In genomic region chr3:50815716-50816115, GRCm38 (mm10) we compare ENCODE assay signal across 17 mouse cellular contexts.
A peak's percentile ranks its signal among the peaks of the same experiment; 100 is the strongest.
DNase-seq lines count a peak whose midpoint lies in the region; ATAC-seq and TF ChIP-seq lines count a peak whose summit lies in the region.
"Had no signal": no experiment of that assay in that cellular context is flagged by ENCODE, and none has a peak within 500 bp of the region (broad histone marks: within the 10 kb centered on the region; RNA-seq: fewer than 3 reads in every experiment).

No protein-coding gene starts in this region.

- H3K27me3 ChIP-seq in heart, embryonic 11.5 days (ENCODE audit: control insufficient read depth, insufficient read depth, low read length), result no peaks in the 10 kb centered on the region
- H3K27me3 ChIP-seq in cerebellum, adult 2 months (ENCODE audit: control insufficient read depth, insufficient read depth, low read length), result no peaks in the 10 kb centered on the region
- H3K27me3 ChIP-seq: forebrain, embryonic 15.5 days; kidney, embryonic 15.5 days; lung, embryonic 15.5 days; neural tube, embryonic 15.5 days had no signal

- H3K9ac ChIP-seq in heart, embryonic 11.5 days (ENCODE audit: low read depth, low read length), result no peak overlapping the region
- H3K9ac ChIP-seq: forebrain, embryonic 15.5 days; kidney, embryonic 15.5 days; liver, embryonic 14.5 days; lung, embryonic 15.5 days; neural tube, embryonic 15.5 days had no signal

- no peak overlapping the region for H3K4me3 ChIP-seq in heart, embryonic 11.5 days (ENCODE audit: low read depth, low read length)
- H3K4me3 ChIP-seq in layer of hippocampus, adult 2 months, result no peak overlapping the region; the same call in 1 of the 2 replicates
- peak overlapping the region; percentile 45 for H3K4me3 ChIP-seq in cerebellum, adult 2 months (replicated peaks; ENCODE audit: insufficient read depth, low read depth, low read length)
- H3K4me3 ChIP-seq: forebrain, embryonic 15.5 days; kidney, embryonic 15.5 days; lung, embryonic 15.5 days; neural tube, embryonic 15.5 days had no signal

- no peak overlapping the region for H3K27ac ChIP-seq in heart, embryonic 11.5 days (ENCODE audit: low read depth, low read length)
- H3K27ac ChIP-seq in layer of hippocampus, adult 2 months, result peak overlapping the region; percentile 76
- H3K27ac ChIP-seq in cerebellum, adult 2 months (ENCODE audit: insufficient read depth, low read length), result peak overlapping the region; percentile 39; the same call in 1 of the 2 replicates
- H3K27ac ChIP-seq: forebrain, embryonic 15.5 days; kidney, embryonic 15.5 days; liver, embryonic 14.5 days; lung, embryonic 15.5 days; neural tube, embryonic 15.5 days had no signal

- whole genome bisulfite sequencing in heart, embryonic 11.5 days (ENCODE audit: insufficient replicate concordance), result 38% methylated on average over 10 of the region's 10 CpGs
- 25% methylated on average over 10 of the region's 10 CpGs for WGBS in cerebellum, adult 2 months

- H3K36me3 ChIP-seq in heart, embryonic 11.5 days (ENCODE audit: control insufficient read depth, insufficient read depth, low read length), result no peaks in the 10 kb centered on the region
- H3K36me3 ChIP-seq: forebrain, embryonic 15.5 days; kidney, embryonic 15.5 days; lung, embryonic 15.5 days; neural tube, embryonic 15.5 days had no signal

- H3K4me2 ChIP-seq in heart, embryonic 11.5 days, result peak overlapping the region; percentile 49
- H3K4me2 ChIP-seq: forebrain, embryonic 15.5 days; kidney, embryonic 15.5 days; lung, embryonic 15.5 days; neural tube, embryonic 15.5 days had no signal

- ATAC-seq in heart, embryonic 11.5 days (replicated peaks; ENCODE audit: insufficient number of reproducible peaks, low FRiP score, low TSS enrichment), result no peak
- ATAC-seq: forebrain, embryonic 15.5 days; hindbrain, embryonic 16.5 days; intestine, embryonic 16.5 days; midbrain, embryonic 16.5 days had no signal

- no peak for DNase-seq in heart, postnatal 36 days
- DNase-seq in layer of hippocampus, adult 2 months (ENCODE audit: low spot score in 2 of 2), result no peak
- DNase-seq in layer of hippocampus, adult 9-10 months (ENCODE audit: low spot score), result no peak
- peak; percentile 48 to 54 for DNase-seq in cerebellum, adult 2 months
- peak; percentile 55 to 56 for DNase-seq in cerebellum, postnatal 25 days
- DNase-seq in urinary bladder, postnatal 14 days (ENCODE audit: low spot score), result no peak
- DNase-seq: embryo, embryonic 11 days; thymus, postnatal 25 days had no signal

- no peaks in the 10 kb centered on the region for H3K9me3 ChIP-seq in heart, embryonic 11.5 days (replicated peaks; ENCODE audit: control insufficient read depth, low read length)
- H3K9me3 ChIP-seq: forebrain, embryonic 15.5 days; kidney, embryonic 15.5 days; lung, embryonic 15.5 days; neural tube, embryonic 15.5 days had no signal

- intact Hi-C loops in heart, postnatal 36 days (cut with DNase I), result no loop called here

- no peak for TF ChIP-seq POLR2A in cerebellum, adult 2 months (IDR thresholded peaks at IDR 0.05; ENCODE audit: borderline replicate concordance, insufficient read depth, low read length)

- no peak for TF ChIP-seq CTCF in layer of hippocampus, adult 2 months (conservative IDR thresholded peaks at IDR 0.05)
- TF ChIP-seq CTCF in cerebellum, adult 2 months (IDR thresholded peaks at IDR 0.05; ENCODE audit: borderline replicate concordance, insufficient read depth, low read depth, low read length), result no peak

- H3K4me1 ChIP-seq in heart, embryonic 11.5 days (ENCODE audit: control insufficient read depth, insufficient read depth, low read length), result peaks cover 7% of the 10 kb centered on the region; the same call in 1 of the 2 replicates
- H3K4me1 ChIP-seq in cerebellum, adult 2 months (ENCODE audit: control insufficient read depth, insufficient read depth, low read length), result peaks cover 4% of the 10 kb centered on the region; the same call in 1 of the 2 replicates
- H3K4me1 ChIP-seq: forebrain, embryonic 15.5 days; kidney, embryonic 15.5 days; neural tube, embryonic 15.5 days had no signal

Comparison
In these comparisons a context has a peak if more than half of its experiments do, and no peak if none do; other contexts are left out.
1. DNase-seq: peak in cerebellum, adult 2 months (2 of 2) and cerebellum, postnatal 25 days (2 of 2); none in heart, postnatal 36 days (0 of 2), layer of hippocampus, adult 2 months (0 of 2), layer of hippocampus, adult 9-10 months (single experiment) and urinary bladder, postnatal 14 days (single experiment).